Mouse (Mus musculus): ENCODE data around the gene Wdr46.
A peak's percentile ranks its signal among the peaks of the same experiment; 100 is the strongest.
"Not testable (repeated sequence)": the region's sequence is repeated elsewhere in the genome, so short reads cannot be mapped to it uniquely, and the experiment has no call there.

Gene Wdr46

DNA sequence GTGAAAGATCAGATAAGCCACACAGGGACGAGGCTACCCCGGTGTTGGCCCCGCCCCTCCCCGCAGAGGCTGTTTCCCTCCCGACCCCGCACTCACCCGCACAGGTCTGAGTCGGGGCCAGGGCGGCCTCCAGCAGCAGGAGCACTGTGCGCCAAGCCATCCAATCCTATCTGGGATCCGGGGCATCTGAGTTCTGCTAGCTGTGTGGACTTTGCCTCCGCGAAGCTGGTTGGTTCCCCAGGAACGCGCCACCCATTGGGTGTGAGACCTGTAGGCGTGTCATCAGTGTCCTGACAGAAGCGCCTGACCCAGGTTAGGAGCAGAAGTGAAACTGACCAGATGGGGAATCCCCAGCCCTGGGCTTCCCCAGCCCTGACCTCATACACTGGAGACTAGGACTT lies 38.2 kb downstream of the Wdr46 start:
- peak; percentile 59 to 73 for DNase-seq (ENCODE audit: low spot score in 2 of 2)

GRCm38 (mm10) chr17:33979512-33980050 lies 39.1 kb downstream of the Wdr46 start:
- no peak for DNase-seq (ENCODE audit: low spot score in 2 of 2)

- DNase-seq (ENCODE audit: low spot score in 2 of 2): no peak
These were observed 39.9 kb downstream of the Wdr46 start for GRCm38 (mm10) chr17:33980181-33981035.

- peak; percentile 69 to 71 for DNase-seq (ENCODE audit: low spot score in 2 of 2)
These were observed 40.9 kb downstream of the Wdr46 start for GRCm38 (mm10) chr17:33981192-33981909.

GRCm38 (mm10) chr17:33982136-33982535 lies 41.7 kb downstream of the Wdr46 start:
- DNase-seq (ENCODE audit: low spot score in 2 of 2): peak; percentile 49 to 70

DNA sequence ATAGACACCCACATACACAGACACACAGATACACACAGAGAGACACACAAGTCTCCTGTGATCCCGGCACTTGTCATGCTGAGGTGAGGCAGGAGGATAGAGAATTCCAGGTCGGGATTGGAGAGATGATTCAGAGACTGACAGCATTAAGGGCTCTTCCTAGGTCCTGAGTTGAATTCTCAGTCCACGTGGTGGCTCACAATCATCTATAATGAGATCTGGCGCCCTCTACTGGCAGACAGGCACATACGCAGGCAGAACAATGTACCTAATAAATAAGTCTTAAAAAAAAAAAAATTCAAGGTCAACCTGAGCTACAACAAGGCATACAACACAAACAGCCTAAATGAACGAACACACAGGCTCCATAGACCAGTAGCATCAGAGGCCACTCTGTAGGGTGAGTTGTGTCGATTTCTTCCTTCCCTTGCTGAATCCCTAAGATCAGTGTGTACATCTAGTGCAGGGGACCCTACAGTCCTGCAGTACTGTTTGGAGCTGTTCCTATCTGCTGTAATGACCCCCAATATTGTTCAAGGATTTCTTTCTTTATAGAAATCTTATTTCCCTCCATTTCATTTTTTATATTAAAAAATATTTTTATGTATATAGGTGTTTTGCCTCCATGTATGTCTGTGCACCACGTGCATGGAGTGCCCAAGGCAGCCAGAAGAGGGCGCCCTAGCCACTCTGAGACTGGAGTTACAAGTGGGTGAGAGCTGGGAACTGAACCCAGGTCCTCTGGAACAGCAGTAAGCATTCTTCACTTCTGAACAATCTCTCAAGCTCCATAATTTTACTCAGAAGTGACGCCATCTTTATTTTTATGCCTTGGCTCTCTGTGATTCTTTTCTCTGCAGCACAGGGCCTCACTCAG lies 51.6 kb downstream of the Wdr46 start:
- DNase-seq (ENCODE audit: low spot score in 2 of 2): peak in 1 of 2 experiments; percentile 62

DNA sequence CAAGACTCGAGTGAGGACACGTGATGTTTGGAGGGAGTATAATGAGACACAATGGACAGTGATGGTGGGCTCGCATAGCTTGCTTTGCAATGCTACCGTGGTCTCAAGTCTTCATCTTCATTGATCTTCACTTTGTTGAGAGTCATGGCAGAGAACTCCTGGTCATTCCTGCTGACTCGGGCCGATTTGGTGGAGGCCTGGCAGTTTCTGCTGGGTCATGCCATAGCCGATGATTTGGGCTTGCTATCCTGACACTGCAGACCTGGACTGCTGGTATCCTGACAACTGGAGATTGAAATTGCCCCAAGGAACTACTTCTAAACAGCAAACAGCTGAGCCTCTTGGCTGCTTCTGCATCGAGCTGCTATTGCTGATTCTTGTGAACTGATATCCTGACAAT lies 54.5 kb downstream of the Wdr46 start:
- DNase-seq (ENCODE audit: low spot score in 2 of 2): no peak

DNA sequence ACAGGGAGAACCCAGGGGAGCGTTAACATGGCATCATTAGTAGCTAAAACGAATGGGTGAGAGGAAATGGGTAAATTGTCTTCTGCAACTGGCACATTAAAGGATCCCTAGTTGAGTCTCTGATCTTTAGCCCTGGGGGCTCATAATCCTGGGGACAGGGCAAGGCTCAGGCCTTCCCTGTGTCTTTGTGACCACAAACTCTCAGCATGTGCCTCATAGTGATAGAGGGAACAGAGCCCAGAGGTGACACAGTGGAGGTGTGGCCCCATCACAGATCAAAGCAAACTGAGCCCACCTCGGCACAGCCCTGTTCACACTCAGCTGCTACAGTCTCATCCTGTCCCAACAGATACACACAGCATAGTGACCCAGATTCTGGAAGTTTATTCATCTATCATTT lies 55.2 kb downstream of the Wdr46 start:
- no peak for DNase-seq (ENCODE audit: low spot score in 2 of 2)

- DNase-seq (ENCODE audit: low spot score in 2 of 2): not testable (repeated sequence)
These were observed 56.6 kb downstream of the Wdr46 start for GRCm38 (mm10) chr17:33997025-33997424.

GRCm38 (mm10) chr17:33998697-33999096 lies 58.2 kb downstream of the Wdr46 start:
- DNase-seq (ENCODE audit: low spot score in 2 of 2): not testable (repeated sequence)

Measured in spleen, postnatal 14 days (tissue).